Mouse (Mus musculus): ENCODE measurements around the gene Gm5460. TPM values are rescaled to one million over a fixed set of nuclear protein-coding genes. Genes with fewer than 3 reads are reported as not detected.
A peak's percentile ranks its signal among the peaks of the same experiment; 100 is the strongest.

Gm5460 gene
- polyA plus RNA-seq, 1 experiment from 2014 or later, result not detected

- Histone ChIP-seq H3K4me2 (no peak overlapping the region), H3K27ac (no peak overlapping the region), H3K27me3 (replicated peaks) (no peaks in the 10 kb centered on the region), H3K9me3 (no peaks in the 10 kb centered on the region), H3K9ac (no peak overlapping the region), H3K4me3 (no peak overlapping the region), H3K36me3 (replicated peaks) (no peaks in the 10 kb centered on the region), H3K4me1 (peaks cover 2% of the 10 kb centered on the region; the same call in 1 of the 2 replicates)
- ATAC-seq (replicated peaks), result peak; percentile 85
- 9% methylated on average over 11 of the region's 11 CpGs for WGBS
These were observed 63.9 kb downstream of the Gm5460 start for GRCm38 (mm10) chr14:34080321-34080997.

- H3K27ac ChIP-seq, result no peak within 1 kb of the TSS
- no peaks in the 10 kb centered on the region for H3K36me3 ChIP-seq (replicated peaks)
- no peak within 1 kb of the TSS for H3K4me3 ChIP-seq
- H3K27me3 ChIP-seq (replicated peaks), result no peaks in the 10 kb centered on the region
- no peaks in the 10 kb centered on the region for H3K4me1 ChIP-seq
- H3K9me3 ChIP-seq, result no peaks in the 10 kb centered on the region
- ATAC-seq (replicated peaks), result no peak
- 75% methylated on average over 4 of the region's 4 CpGs for WGBS
- no peak within 1 kb of the TSS for H3K9ac ChIP-seq
- no peak within 1 kb of the TSS for H3K4me2 ChIP-seq
These were observed 69.2 kb downstream of the Gm5460 start, which contains the start of gene Anxa8 for GRCm38 (mm10) chr14:34085731-34086130. TSS of gene Anxa8 (plus strand) at chr14:34085981.

- 69% methylated on average over 4 of the region's 4 CpGs for WGBS
- H3K4me2 ChIP-seq, result no peak overlapping the region
- ATAC-seq (replicated peaks), result no peak
- H3K9me3 ChIP-seq, result no peaks in the 10 kb centered on the region
- no peaks in the 10 kb centered on the region for H3K36me3 ChIP-seq (replicated peaks)
- H3K9ac ChIP-seq, result no peak overlapping the region
- no peaks in the 10 kb centered on the region for H3K4me1 ChIP-seq
- no peaks in the 10 kb centered on the region for H3K27me3 ChIP-seq (replicated peaks)
- no peak overlapping the region for H3K27ac ChIP-seq
- no peak overlapping the region for H3K4me3 ChIP-seq
These were observed 70.2 kb downstream of the Gm5460 start for GRCm38 (mm10) chr14:34086806-34087205.

GRCm38 (mm10) chr14:34087856-34088398 is 71.4 kb downstream of the Gm5460 start:
- no peak overlapping the region for H3K27ac ChIP-seq
- H3K9ac ChIP-seq, result no peak overlapping the region
- no peak overlapping the region for H3K4me2 ChIP-seq
- H3K36me3 ChIP-seq (replicated peaks), result no peaks in the 10 kb centered on the region
- no peak for ATAC-seq (replicated peaks)
- no peaks in the 10 kb centered on the region for H3K27me3 ChIP-seq (replicated peaks)
- WGBS, result 96% methylated on average over 2 of the region's 2 CpGs
- H3K4me1 ChIP-seq, result no peaks in the 10 kb centered on the region
- no peaks in the 10 kb centered on the region for H3K9me3 ChIP-seq
- no peak overlapping the region for H3K4me3 ChIP-seq

- no peak overlapping the region for H3K4me2 ChIP-seq
- 86% methylated on average over 8 of the region's 8 CpGs for WGBS
- H3K4me3 ChIP-seq, result no peak overlapping the region
- ATAC-seq (replicated peaks), result no peak
- no peak overlapping the region for H3K27ac ChIP-seq
- no peaks in the 10 kb centered on the region for H3K27me3 ChIP-seq (replicated peaks)
- no peak overlapping the region for H3K9ac ChIP-seq
- no peaks in the 10 kb centered on the region for H3K4me1 ChIP-seq
- no peaks in the 10 kb centered on the region for H3K36me3 ChIP-seq (replicated peaks)
- no peaks in the 10 kb centered on the region for H3K9me3 ChIP-seq
These were observed 73.2 kb downstream of the Gm5460 start for GRCm38 (mm10) chr14:34089796-34090195.

GRCm38 (mm10) chr14:34091475-34091874 is 74.9 kb downstream of the Gm5460 start:
- Histone ChIP-seq H3K27ac (no peak overlapping the region), H3K9me3 (no peaks in the 10 kb centered on the region), H3K36me3 (replicated peaks) (no peaks in the 10 kb centered on the region), H3K27me3 (replicated peaks) (no peaks in the 10 kb centered on the region), H3K4me2 (no peak overlapping the region), H3K9ac (no peak overlapping the region), H3K4me1 (no peaks in the 10 kb centered on the region), H3K4me3 (no peak overlapping the region)
- ATAC-seq (replicated peaks), result no peak
- 89% methylated on average over 5 of the region's 5 CpGs for WGBS

- H3K4me2 ChIP-seq, result no peak overlapping the region
- no peaks in the 10 kb centered on the region for H3K36me3 ChIP-seq (replicated peaks)
- H3K4me3 ChIP-seq, result no peak overlapping the region
- WGBS, result 93% methylated on average over 1 of the region's 1 CpGs
- H3K9me3 ChIP-seq, result no peaks in the 10 kb centered on the region
- H3K27me3 ChIP-seq (replicated peaks), result no peaks in the 10 kb centered on the region
- H3K9ac ChIP-seq, result no peak overlapping the region
- H3K4me1 ChIP-seq, result no peaks in the 10 kb centered on the region
- no peak for ATAC-seq (replicated peaks)
- H3K27ac ChIP-seq, result no peak overlapping the region
These were observed 76.3 kb downstream of the Gm5460 start for GRCm38 (mm10) chr14:34092856-34093255.

- no peaks in the 10 kb centered on the region for H3K4me1 ChIP-seq
- H3K4me2 ChIP-seq, result no peak overlapping the region
- no peak overlapping the region for H3K4me3 ChIP-seq
- no peak overlapping the region for H3K27ac ChIP-seq
- ATAC-seq (replicated peaks), result no peak
- no peaks in the 10 kb centered on the region for H3K9me3 ChIP-seq
- H3K9ac ChIP-seq, result no peak overlapping the region
- H3K27me3 ChIP-seq (replicated peaks), result no peaks in the 10 kb centered on the region
- H3K36me3 ChIP-seq (replicated peaks), result no peaks in the 10 kb centered on the region
- 69% methylated on average over 5 of the region's 5 CpGs for WGBS
These were observed 79.6 kb downstream of the Gm5460 start for GRCm38 (mm10) chr14:34096161-34096560.

Other genes starting within 250 kb of the Gm5460 start
- 4.3 and 5.2 TPM in 2 replicates for gene Gdf10, start 93.2 kb upstream of the Gm5460 start, polyA plus RNA-seq (2015; fragmentation: Nextera tagmentation; extraction: Ambion mirVana)
- not detected in 2 replicates for gene Gdf2, start 75.7 kb upstream of the Gm5460 start, polyA plus RNA-seq (2015; fragmentation: Nextera tagmentation; extraction: Ambion mirVana)
- 0.10 and 0.17 TPM in 2 replicates for gene Rbp3, start 62.8 kb upstream of the Gm5460 start, polyA plus RNA-seq (2015; fragmentation: Nextera tagmentation; extraction: Ambion mirVana)
- gene Zfp488, start 38.0 kb upstream of the Gm5460 start, polyA plus RNA-seq (2015; fragmentation: Nextera tagmentation; extraction: Ambion mirVana), result 1.3 and 1.5 TPM in 2 replicates
- not detected in 2 replicates for gene Gm30083, start 1.6 kb upstream of the Gm5460 start, polyA plus RNA-seq (2015; fragmentation: Nextera tagmentation; extraction: Ambion mirVana)
- not detected in 2 replicates for gene Antxrl, start 35.9 kb downstream of the Gm5460 start, polyA plus RNA-seq (2015; fragmentation: Nextera tagmentation; extraction: Ambion mirVana)
- gene Anxa8, start 69.2 kb downstream of the Gm5460 start, polyA plus RNA-seq (2015; fragmentation: Nextera tagmentation; extraction: Ambion mirVana), result 0.13 TPM in 1 of 2 replicates, not detected in the other
- gene A630023A22Rik, start 86.0 kb downstream of the Gm5460 start, polyA plus RNA-seq (2015; fragmentation: Nextera tagmentation; extraction: Ambion mirVana), result not detected in 2 replicates
- 0.15 and 0.17 TPM in 2 replicates for gene Npy4r, start 135.7 kb downstream of the Gm5460 start, polyA plus RNA-seq (2015; fragmentation: Nextera tagmentation; extraction: Ambion mirVana)
- 9.2 and 9.7 TPM in 2 replicates for gene Gprin2, start 184.9 kb downstream of the Gm5460 start, polyA plus RNA-seq (2015; fragmentation: Nextera tagmentation; extraction: Ambion mirVana)
- gene Syt15, start 202.8 kb downstream of the Gm5460 start, polyA plus RNA-seq (2015; fragmentation: Nextera tagmentation; extraction: Ambion mirVana), result 0.51 and 0.65 TPM in 2 replicates